22 mouse cellular contexts compared by ENCODE assay signal in the genomic region with DNA sequence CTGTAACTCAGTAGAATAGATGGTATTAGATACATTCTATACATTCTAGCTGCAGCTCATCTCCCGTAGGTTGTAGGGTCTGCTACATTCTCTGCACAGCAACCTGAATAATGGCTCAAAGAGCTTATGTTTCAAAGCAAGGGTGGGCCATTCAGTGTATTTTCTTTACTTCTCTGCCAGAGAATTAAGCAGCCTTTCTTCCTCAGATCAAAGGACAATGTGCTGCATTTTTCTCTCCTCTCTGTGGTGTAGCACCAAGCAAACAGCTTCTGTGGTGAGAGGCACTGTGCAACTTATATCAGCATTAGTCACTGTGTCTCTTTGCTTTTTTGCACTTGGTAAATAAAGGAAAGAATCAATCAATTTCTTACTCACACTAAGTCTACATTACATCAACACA.
DNase-seq lines count a peak whose midpoint lies in the region; ATAC-seq and TF ChIP-seq lines count a peak whose summit lies in the region.
"Had no signal": no experiment of that assay in that cellular context is flagged by ENCODE, and none has a peak within 500 bp of the region (broad histone marks: within the 10 kb centered on the region; RNA-seq: fewer than 3 reads in every experiment).

No protein-coding gene starts in this region.

- peak; percentile 46; the same call in 1 of the 2 replicates for ATAC-seq in forebrain, embryonic 12.5 days (ENCODE audit: low FRiP score)
- ATAC-seq in midbrain, embryonic 11.5 days (ENCODE audit: low FRiP score) = peak; percentile 65; the same call in 1 of the 2 replicates
- no peak for ATAC-seq in midbrain, embryonic 13.5 days
- ATAC-seq in stomach, embryonic 14.5 days (ENCODE audit: insufficient number of reproducible peaks, insufficient read depth, low FRiP score, low read depth) = peak; percentile 87
- ATAC-seq: activated CD4-positive, CD25-positive, alpha-beta regulatory T cell, adult 4 months; intestine, postnatal 0 days had no signal

- peaks cover 3% of the 10 kb centered on the region for H3K4me1 ChIP-seq in forebrain, embryonic 12.5 days
- H3K4me1 ChIP-seq in forebrain, embryonic 10.5 days = peaks cover 13% of the 10 kb centered on the region
- H3K4me1 ChIP-seq in midbrain, embryonic 11.5 days (ENCODE audit: control insufficient read depth, insufficient read depth, low read length) = peaks cover 3% of the 10 kb centered on the region; the same call in 1 of the 2 replicates
- peaks cover 5% of the 10 kb centered on the region; the same call in 1 of the 2 replicates for H3K4me1 ChIP-seq in midbrain, embryonic 13.5 days (replicated peaks)
- no peaks in the 10 kb centered on the region for H3K4me1 ChIP-seq in stomach, embryonic 14.5 days (ENCODE audit: control insufficient read depth, insufficient read depth, low read length)
- H3K4me1 ChIP-seq: embryonic facial prominence, embryonic 12.5 days; hindbrain, embryonic 12.5 days; megakaryocyte, embryonic 14.5 days had no signal

- no peaks in the 10 kb centered on the region for H3K27me3 ChIP-seq in forebrain, embryonic 12.5 days
- H3K27me3 ChIP-seq in forebrain, embryonic 10.5 days (ENCODE audit: poor library complexity, severe bottlenecking) = no peaks in the 10 kb centered on the region
- no peaks in the 10 kb centered on the region for H3K27me3 ChIP-seq in midbrain, embryonic 11.5 days (ENCODE audit: control insufficient read depth, insufficient read depth, low read length)
- H3K27me3 ChIP-seq in midbrain, embryonic 13.5 days = no peaks in the 10 kb centered on the region
- H3K27me3 ChIP-seq in stomach, embryonic 14.5 days (ENCODE audit: control insufficient read depth, insufficient read depth, low read length) = no peaks in the 10 kb centered on the region
- H3K27me3 ChIP-seq: embryonic facial prominence, embryonic 12.5 days; hindbrain, embryonic 12.5 days; megakaryocyte, embryonic 14.5 days had no signal

- 11% methylated on average over 1 of the region's 1 CpGs for WGBS in forebrain, embryonic 12.5 days
- 16% methylated on average over 1 of the region's 1 CpGs for WGBS in forebrain, embryonic 10.5 days
- 14% methylated on average over 1 of the region's 1 CpGs for WGBS in midbrain, embryonic 11.5 days
- WGBS in midbrain, embryonic 13.5 days = 11% methylated on average over 1 of the region's 1 CpGs
- 43% methylated on average over 1 of the region's 1 CpGs for WGBS in stomach, embryonic 14.5 days

- H3K27ac ChIP-seq in forebrain, embryonic 12.5 days = no peak overlapping the region
- no peak overlapping the region for H3K27ac ChIP-seq in forebrain, embryonic 10.5 days
- H3K27ac ChIP-seq in midbrain, embryonic 11.5 days (ENCODE audit: low read depth, low read length) = no peak overlapping the region
- no peak overlapping the region for H3K27ac ChIP-seq in midbrain, embryonic 13.5 days
- H3K27ac ChIP-seq in stomach, embryonic 14.5 days (ENCODE audit: low read length) = no peak overlapping the region
- H3K27ac ChIP-seq: embryonic facial prominence, embryonic 12.5 days; gastrocnemius, adult 2 months; hindbrain, embryonic 12.5 days had no signal

- no peak overlapping the region for H3K4me3 ChIP-seq in forebrain, embryonic 12.5 days (replicated peaks)
- no peak overlapping the region for H3K4me3 ChIP-seq in forebrain, embryonic 10.5 days
- no peak overlapping the region for H3K4me3 ChIP-seq in midbrain, embryonic 11.5 days (ENCODE audit: low read depth, low read length)
- no peak overlapping the region for H3K4me3 ChIP-seq in midbrain, embryonic 13.5 days (replicated peaks)
- H3K4me3 ChIP-seq in stomach, embryonic 14.5 days (ENCODE audit: low read depth, low read length) = no peak overlapping the region
- H3K4me3 ChIP-seq: embryonic facial prominence, embryonic 12.5 days; erythroblast, embryonic 14.5 days; gastrocnemius, adult 2 months; hindbrain, embryonic 12.5 days; megakaryocyte, embryonic 14.5 days had no signal

- H3K9ac ChIP-seq in forebrain, embryonic 12.5 days = no peak overlapping the region
- no peak overlapping the region for H3K9ac ChIP-seq in midbrain, embryonic 11.5 days (ENCODE audit: low read length)
- H3K9ac ChIP-seq in midbrain, embryonic 13.5 days (replicated peaks) = no peak overlapping the region
- H3K9ac ChIP-seq in stomach, embryonic 14.5 days (replicated peaks; ENCODE audit: low read depth, low read length) = no peak overlapping the region
- H3K9ac ChIP-seq: embryonic facial prominence, embryonic 12.5 days; hindbrain, embryonic 12.5 days had no signal

- H3K36me3 ChIP-seq in forebrain, embryonic 12.5 days (replicated peaks) = no peaks in the 10 kb centered on the region
- no peaks in the 10 kb centered on the region for H3K36me3 ChIP-seq in forebrain, embryonic 10.5 days (replicated peaks)
- H3K36me3 ChIP-seq in midbrain, embryonic 11.5 days (ENCODE audit: control insufficient read depth, insufficient read depth, low read length) = no peaks in the 10 kb centered on the region
- no peaks in the 10 kb centered on the region for H3K36me3 ChIP-seq in midbrain, embryonic 13.5 days
- H3K36me3 ChIP-seq in stomach, embryonic 14.5 days (ENCODE audit: control insufficient read depth, insufficient read depth, low read length) = no peaks in the 10 kb centered on the region
- H3K36me3 ChIP-seq: embryonic facial prominence, embryonic 12.5 days; G1E; hindbrain, embryonic 12.5 days had no signal

- TF ChIP-seq CTCF in brain, embryonic 14.5 days (IDR thresholded peaks at IDR 0.05; ENCODE audit: borderline replicate concordance, extremely low read depth, insufficient read depth, insufficient read length) = no peak

- DNase-seq in forebrain, embryonic 10.5 days (ENCODE audit: extremely low spot score, low spot score) = no peak
- DNase-seq in midbrain, embryonic 11.5 days (ENCODE audit: low spot score, missing footprints) = no peak
- peak; percentile 81 for DNase-seq in brain, embryonic 14.5 days (ENCODE audit: low read depth)
- no peak for DNase-seq in right cerebral cortex, adult 18-20 months
- no peak for DNase-seq in thymus, adult 18-20 months
- DNase-seq: adrenal gland, postnatal 10 days; B cell, adult 2 months; cerebellum, adult 8-10 months; cerebellum, postnatal 36 days; gastrocnemius, adult 2 months; kidney, postnatal 36 days; right cerebral cortex, postnatal 14 days had no signal

- no peak overlapping the region for H3K4me2 ChIP-seq in forebrain, embryonic 12.5 days
- no peak overlapping the region for H3K4me2 ChIP-seq in midbrain, embryonic 11.5 days
- no peak overlapping the region for H3K4me2 ChIP-seq in midbrain, embryonic 13.5 days (replicated peaks)
- H3K4me2 ChIP-seq in stomach, embryonic 14.5 days (replicated peaks; ENCODE audit: low read depth, low read length) = no peak overlapping the region
- H3K4me2 ChIP-seq: embryonic facial prominence, embryonic 12.5 days; hindbrain, embryonic 12.5 days had no signal

- H3K9me3 ChIP-seq in forebrain, embryonic 12.5 days = no peaks in the 10 kb centered on the region
- no peaks in the 10 kb centered on the region for H3K9me3 ChIP-seq in forebrain, embryonic 10.5 days
- no peaks in the 10 kb centered on the region for H3K9me3 ChIP-seq in midbrain, embryonic 11.5 days (ENCODE audit: control insufficient read depth, low read length)
- no peaks in the 10 kb centered on the region for H3K9me3 ChIP-seq in midbrain, embryonic 13.5 days
- H3K9me3 ChIP-seq in stomach, embryonic 14.5 days (ENCODE audit: control insufficient read depth, low read depth, low read length) = no peaks in the 10 kb centered on the region
- H3K9me3 ChIP-seq: embryonic facial prominence, embryonic 12.5 days; G1E; hindbrain, embryonic 12.5 days had no signal

- TF ChIP-seq POLR2A in brain, embryonic 14.5 days (IDR thresholded peaks at IDR 0.05; ENCODE audit: borderline replicate concordance, extremely low read depth, insufficient read depth, insufficient read length, poor library complexity, severe bottlenecking) = no peak
